Mouse (Mus musculus) 416B (cell line): ENCODE measurements around the gene Gcnt3.

Experiments used
- DNase-seq: peaks from one replicate; pipeline ENCODE4 v3.0.0; 2011; ENCODE audit warnings: low read depth

Gcnt3 gene

GRCm38 (mm10) chr9:70003516-70003915, 34.4 kb downstream of the Gcnt3 start:
- no peak for DNase-seq

DNA sequence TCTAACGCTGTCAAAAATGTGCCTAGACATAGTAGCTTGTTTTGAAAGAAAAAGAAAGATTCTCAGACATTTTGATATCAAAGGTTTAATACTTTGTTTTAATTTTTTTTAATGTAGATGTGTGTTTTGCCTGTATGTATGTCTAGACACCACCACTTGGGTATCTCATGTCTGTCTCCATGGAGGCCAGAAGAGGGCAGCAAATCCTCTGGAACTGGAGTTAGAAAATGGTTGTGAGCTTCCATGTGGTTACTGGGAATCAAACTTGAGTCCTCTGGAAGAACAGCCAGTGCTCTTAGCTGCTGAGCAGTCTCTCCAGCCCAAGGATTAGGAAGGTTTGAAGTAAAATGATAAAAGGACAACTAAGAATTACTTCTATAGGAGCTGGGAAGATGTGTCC, 38.6 kb downstream of the Gcnt3 start:
- DNase-seq: peak; percentile 37

- no peak for DNase-seq
Measured at GRCm38 (mm10) chr9:69994547-69994946, 43.3 kb downstream of the Gcnt3 start.

DNA sequence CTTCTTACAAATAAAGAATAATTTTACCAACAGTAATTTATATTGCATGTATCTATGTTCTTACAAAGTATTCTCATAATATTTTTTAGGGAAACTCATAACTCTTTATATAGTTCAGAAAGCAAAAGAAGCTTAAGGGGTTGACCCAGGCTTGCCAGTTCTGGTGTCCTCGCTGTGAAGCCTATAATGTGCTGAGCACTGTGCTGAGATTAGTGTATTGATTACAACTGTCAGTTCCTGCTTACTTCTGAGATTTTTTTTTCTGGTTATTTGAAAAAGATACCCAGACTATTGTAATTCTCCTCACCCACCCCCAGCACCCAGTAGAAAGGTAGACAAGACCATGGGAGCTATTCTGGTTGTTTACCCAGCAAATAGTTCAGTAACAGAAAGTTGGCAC, 44.4 kb downstream of the Gcnt3 start:
- DNase-seq: no peak

DNA sequence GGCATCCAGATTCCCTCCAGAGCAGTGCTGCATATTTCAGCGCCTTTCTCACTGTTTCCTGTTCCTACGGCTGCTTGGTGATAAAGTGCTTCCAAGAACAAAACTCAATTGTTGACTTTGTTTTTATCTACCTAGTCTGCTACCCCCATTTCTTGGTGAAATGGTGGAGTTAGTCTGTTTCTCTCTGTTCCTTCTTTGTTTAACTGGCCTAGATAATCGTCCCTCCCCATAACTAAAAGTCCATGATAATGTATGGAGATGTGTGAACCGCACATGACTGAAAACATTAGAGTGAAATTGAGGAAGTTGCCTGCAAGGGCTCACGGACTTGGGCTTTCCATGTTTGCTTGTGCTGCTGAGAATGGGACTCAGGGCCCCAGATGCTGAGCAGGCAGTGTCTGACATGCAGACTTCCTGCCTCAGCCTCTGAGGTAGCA, 45.0 kb downstream of the Gcnt3 start:
- peak; percentile 54 for DNase-seq

DNA sequence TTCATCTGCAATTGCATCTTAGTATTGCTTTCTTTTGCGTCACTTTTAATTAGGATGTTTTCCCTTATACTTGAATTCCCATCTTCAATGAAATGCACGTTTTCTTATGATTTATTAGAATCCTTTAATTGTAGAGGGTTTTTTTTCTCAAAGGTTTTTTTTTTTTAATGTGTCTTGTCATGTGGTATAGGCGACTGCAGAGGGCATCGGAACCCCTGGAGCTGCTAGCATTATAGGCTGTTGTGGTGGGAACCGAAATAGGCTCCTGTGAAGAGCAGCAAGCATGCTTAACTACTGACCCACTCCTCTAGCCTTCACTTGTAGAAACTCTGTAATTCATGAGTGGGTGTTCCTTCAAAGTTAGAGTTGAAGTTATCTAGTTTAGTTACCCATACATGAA, 47.5 kb downstream of the Gcnt3 start:
- peak; percentile 66 for DNase-seq

GRCm38 (mm10) chr9:69989303-69990121, 48.4 kb downstream of the Gcnt3 start, which contains the start of gene Bnip2:
Gene Bnip2 (plus strand): TSS chr9:69989466.
- DNase-seq: peak; percentile 91

- DNase-seq: no peak
Measured at GRCm38 (mm10) chr9:69988706-69989302, 49.1 kb downstream of the Gcnt3 start.

- peak; percentile 88 for DNase-seq
Measured at GRCm38 (mm10) chr9:69987579-69987978, 50.3 kb downstream of the Gcnt3 start.

DNA sequence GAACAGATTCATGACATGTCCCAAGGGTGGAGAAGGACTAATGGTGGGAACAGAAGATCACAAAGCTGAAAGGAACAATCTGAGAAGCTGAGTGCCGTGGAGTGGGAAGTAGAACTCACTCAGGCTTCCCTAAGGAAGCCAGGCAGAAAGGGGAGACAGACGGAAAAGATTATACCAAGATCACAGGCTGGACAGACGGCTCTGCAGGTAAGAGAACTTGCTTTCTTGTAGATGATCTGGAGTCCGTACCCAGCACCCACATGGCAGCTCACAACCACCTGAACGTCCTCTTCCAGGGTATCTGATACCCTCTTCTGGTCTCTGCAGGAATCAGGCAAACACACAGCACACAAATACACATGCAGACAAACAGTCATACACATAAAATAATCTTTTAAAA, 51.3 kb downstream of the Gcnt3 start:
- no peak for DNase-seq

- DNase-seq: no peak
Measured at GRCm38 (mm10) chr9:69986063-69986462, 51.8 kb downstream of the Gcnt3 start.

DNA sequence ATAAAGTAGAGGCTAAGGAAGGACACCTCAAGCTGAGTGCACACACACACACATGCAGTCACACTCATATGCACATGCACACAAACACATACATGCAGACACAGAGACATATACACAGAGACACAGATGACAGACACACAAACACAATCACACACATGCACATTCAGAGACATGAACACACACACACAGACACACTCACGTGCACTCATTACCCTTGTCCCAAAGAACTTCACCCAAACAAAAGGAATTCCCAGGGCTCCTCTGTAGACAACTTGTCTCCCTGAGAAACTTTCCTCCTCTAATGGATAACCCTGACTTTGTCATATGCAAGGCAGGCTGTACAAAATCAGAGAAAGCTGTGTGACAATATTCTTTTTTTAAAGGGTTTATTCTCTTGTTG, 52.4 kb downstream of the Gcnt3 start:
- DNase-seq: no peak
